Mouse (Mus musculus) megakaryocyte, embryonic 14.5 days (primary cell): ENCODE results near the gene Fuz.

Experiments used
- FLI1 ChIP-seq: IDR thresholded peaks from 2 replicates; pipeline ENCODE4 v1.6.1; 2012; ENCODE audit warnings: low read length, inconsistent platforms, mixed read lengths
- GATA1 ChIP-seq: IDR thresholded peaks from 3 replicates; pipeline ENCODE4 v1.6.1; 2012; ENCODE audit warnings: mixed read lengths, low read length, inconsistent platforms, borderline replicate concordance

DNA sequence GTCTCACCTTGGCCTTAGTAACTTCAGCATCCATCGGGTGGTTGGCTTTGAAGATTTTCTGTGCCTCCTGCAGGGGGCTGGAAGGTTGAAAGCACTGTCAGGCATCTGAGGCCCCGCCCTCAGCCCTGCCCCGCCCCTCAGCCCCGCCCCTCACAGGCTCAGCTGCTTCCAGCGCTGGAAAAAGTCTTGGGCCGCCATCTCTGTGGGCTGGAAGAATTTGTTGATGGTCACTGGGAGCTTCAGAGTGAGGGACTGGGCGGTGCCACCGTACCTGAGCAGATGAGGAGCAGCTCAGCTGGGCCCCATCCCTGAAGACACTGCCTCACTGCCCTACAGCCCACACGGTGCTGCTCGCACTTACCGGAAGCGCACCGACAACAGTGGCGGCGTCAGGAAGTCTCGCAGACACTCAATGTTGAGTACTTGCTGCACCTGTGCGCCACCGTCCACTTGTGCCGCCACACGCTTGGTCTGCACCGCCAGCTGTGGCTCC is 5.4 kb downstream of the Fuz start:
- no peak for TF ChIP-seq FLI1
- no peak for TF ChIP-seq GATA1
